Mouse (Mus musculus) G1E (cell line): ENCODE results near the gene Acaca. TPM values are rescaled to one million over a fixed set of nuclear protein-coding genes. Genes with fewer than 3 reads are reported as not detected.
"Not testable (repeated sequence)": the region's sequence is repeated elsewhere in the genome, so short reads cannot be mapped to it uniquely, and the experiment has no call there.

ENCODE experiments used
- ATAC-seq: 2 replicates; pipeline ENCODE4 v1.8.0; 2016; ENCODE audit warnings: mild to moderate bottlenecking; ENCODE audit not compliant: insufficient number of reproducible peaks, poor library complexity, low FRiP score, severe bottlenecking; ENCODE audit errors: extremely low read depth
- DNase-seq: peaks from one replicate; pipeline ENCODE4 v3.0.0; 2012; ENCODE audit warnings: low spot score
- H3K27me3 ChIP-seq: 2 replicates; pipeline ENCODE4 v1.6.1; 2012; ENCODE audit warnings: mild to moderate bottlenecking, low read length, inconsistent platforms; ENCODE audit not compliant: insufficient read depth
- H3K36me3 ChIP-seq: replicated peaks from 2 replicates; pipeline ENCODE3; 2012; ENCODE audit warnings: mild to moderate bottlenecking, inconsistent platforms
- H3K4me1 ChIP-seq: 2 replicates; pipeline ENCODE4 v1.6.1; 2012; ENCODE audit warnings: low read depth, low read length, inconsistent platforms, mixed read lengths; ENCODE audit not compliant: insufficient read depth
- H3K4me3 ChIP-seq: 2 replicates; pipeline ENCODE4 v1.5.1; 2012; ENCODE audit warnings: low read depth, mild to moderate bottlenecking, inconsistent platforms, low read length, moderate library complexity, mixed read lengths
- H3K9me3 ChIP-seq: replicated peaks from 2 replicates; pipeline ENCODE4 v1.6.1; 2012; ENCODE audit warnings: inconsistent platforms
- CTCF ChIP-seq: IDR thresholded peaks from 2 replicates; pipeline ENCODE4 v1.5.1; 2012; ENCODE audit warnings: low read depth, low read length, inconsistent platforms, mixed read lengths
- GATA1 ChIP-seq: IDR thresholded peaks from 2 replicates; pipeline ENCODE4 v1.6.1; 2012; ENCODE audit warnings: borderline replicate concordance, low read length, inconsistent platforms, mixed read lengths
- GATA2 ChIP-seq: IDR thresholded peaks from 2 replicates; pipeline ENCODE4 v1.6.1; 2012; ENCODE audit warnings: low read depth, low read length, inconsistent platforms, borderline replicate concordance
- POLR2AphosphoS5 ChIP-seq: IDR thresholded peaks from 2 replicates; pipeline ENCODE4 v1.6.1; 2012; ENCODE audit warnings: low read depth, low read length, inconsistent platforms; ENCODE audit not compliant: insufficient replicate concordance
- TAL1 ChIP-seq: conservative IDR thresholded peaks from 2 replicates; pipeline ENCODE4 v1.6.1; 2012; ENCODE audit warnings: low read depth, low read length, inconsistent platforms, mixed read lengths
- polyA plus RNA-seq: library from polyadenylated mRNA; stranded (reverse); fragments of >175 nt; gene quantifications from 2 replicates; pipeline ENCODE4 v1.2.3, GENCODE M21; 2012
- total RNA-seq, 2 experiments: library from RNA; stranded (forward) in 1 of 2; stranded (reverse) in 1 of 2; fragments of 200-1000 nt in 1 of 2; fragments of >200 nt in 1 of 2; fragmentation: Nextera tagmentation in 1 of 2; gene quantifications; 2 replicates each; pipeline ENCODE4 v1.2.3; 2014 to 2017

Acaca gene
- total and polyA plus RNA-seq, 3 experiments = 19.3 to 45.3 (median 37.2) TPM

DNA sequence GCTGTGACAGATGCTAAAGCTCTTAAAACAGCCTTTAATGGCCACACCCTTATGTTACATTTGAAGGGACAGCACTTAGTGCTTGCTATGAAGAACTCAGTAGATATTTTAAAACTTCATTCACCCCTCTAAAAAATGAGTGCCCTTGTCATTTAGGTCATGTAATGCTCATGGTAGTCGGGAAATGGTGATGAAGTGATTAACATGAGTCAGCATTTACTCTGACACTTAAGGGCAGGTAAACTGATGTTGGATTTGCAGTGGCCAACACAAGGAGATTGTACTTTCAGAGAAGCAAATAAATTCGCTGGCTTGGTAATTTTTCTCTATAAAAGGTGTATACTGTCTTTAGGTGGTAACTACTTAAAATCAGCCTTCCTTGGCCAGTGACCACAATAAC is 166.9 kb downstream of the Acaca start:
- no peak overlapping the region for H3K4me3 ChIP-seq
- TF ChIP-seq GATA2 (no peak), CTCF (no peak), GATA1 (no peak), POLR2AphosphoS5 (no peak), TAL1 (no peak)
- no peak for ATAC-seq
- no peaks in the 10 kb centered on the region for H3K9me3 ChIP-seq
- H3K4me1 ChIP-seq = no peaks in the 10 kb centered on the region
- peaks cover 60% of the 10 kb centered on the region for H3K36me3 ChIP-seq
- DNase-seq = no peak
- no peaks in the 10 kb centered on the region for H3K27me3 ChIP-seq

DNA sequence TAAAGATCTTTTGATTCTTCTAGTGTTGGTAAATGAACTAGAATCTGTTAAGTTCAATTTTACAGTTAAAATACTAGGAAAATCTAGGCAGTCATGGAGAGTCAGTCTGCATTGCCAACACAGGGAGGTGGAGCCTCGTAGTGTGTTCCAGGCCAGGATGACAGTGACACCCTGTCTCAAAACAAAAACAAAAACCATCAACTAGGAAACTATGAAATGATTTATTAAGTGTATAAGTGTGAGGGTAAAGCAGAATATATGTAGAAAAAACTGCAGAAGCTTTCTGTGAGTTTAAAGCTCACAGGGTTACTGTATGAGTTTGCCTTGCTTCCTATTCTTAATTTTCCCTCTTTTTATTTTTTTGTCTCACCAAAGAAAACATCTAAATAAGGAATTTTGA is 176.0 kb downstream of the Acaca start:
- Histone ChIP-seq H3K4me3 (no peak overlapping the region), H3K36me3 (peaks cover 41% of the 10 kb centered on the region), H3K27me3 (no peaks in the 10 kb centered on the region), H3K9me3 (no peaks in the 10 kb centered on the region), H3K4me1 (no peaks in the 10 kb centered on the region)
- DNase-seq = no peak
- no peak for TF ChIP-seq POLR2AphosphoS5
- TF ChIP-seq CTCF = no peak
- ATAC-seq = no peak

DNA sequence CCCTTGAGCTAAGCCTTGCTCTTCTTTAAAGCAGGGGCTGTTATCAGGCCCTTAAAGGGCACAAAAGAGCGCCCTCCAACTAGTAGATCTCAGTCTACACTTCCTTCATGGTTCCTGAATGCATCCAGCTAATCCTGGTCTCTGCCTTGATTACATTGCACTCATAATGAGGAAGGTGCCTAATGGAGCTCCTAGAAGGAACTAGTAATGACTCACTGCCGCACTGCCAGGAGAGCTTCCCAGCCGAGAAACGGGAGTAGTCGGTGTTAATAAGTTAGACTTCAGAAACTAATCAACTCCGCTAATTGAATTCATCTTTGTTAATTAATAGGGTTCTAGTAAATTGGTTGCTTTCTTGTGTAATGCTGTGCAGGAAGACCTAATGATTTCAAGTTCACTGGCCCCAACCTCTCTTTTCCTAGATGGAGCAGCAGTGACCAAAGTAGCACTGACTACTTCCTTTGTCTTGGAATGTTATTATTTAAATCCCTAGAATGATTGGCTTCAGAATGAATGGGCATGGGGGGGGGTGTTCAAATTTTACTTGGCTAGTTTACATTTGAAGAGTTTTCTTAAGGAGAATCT is 176.8 kb downstream of the Acaca start:
- no peak for DNase-seq
- H3K27me3 ChIP-seq = no peaks in the 10 kb centered on the region
- no peak overlapping the region for H3K4me3 ChIP-seq
- no peaks in the 10 kb centered on the region for H3K9me3 ChIP-seq
- ATAC-seq = no peak
- peaks cover 38% of the 10 kb centered on the region for H3K36me3 ChIP-seq
- TF ChIP-seq TAL1 (no peak), GATA1 (no peak), CTCF (no peak), GATA2 (no peak), POLR2AphosphoS5 (no peak)
- H3K4me1 ChIP-seq = no peaks in the 10 kb centered on the region

DNA sequence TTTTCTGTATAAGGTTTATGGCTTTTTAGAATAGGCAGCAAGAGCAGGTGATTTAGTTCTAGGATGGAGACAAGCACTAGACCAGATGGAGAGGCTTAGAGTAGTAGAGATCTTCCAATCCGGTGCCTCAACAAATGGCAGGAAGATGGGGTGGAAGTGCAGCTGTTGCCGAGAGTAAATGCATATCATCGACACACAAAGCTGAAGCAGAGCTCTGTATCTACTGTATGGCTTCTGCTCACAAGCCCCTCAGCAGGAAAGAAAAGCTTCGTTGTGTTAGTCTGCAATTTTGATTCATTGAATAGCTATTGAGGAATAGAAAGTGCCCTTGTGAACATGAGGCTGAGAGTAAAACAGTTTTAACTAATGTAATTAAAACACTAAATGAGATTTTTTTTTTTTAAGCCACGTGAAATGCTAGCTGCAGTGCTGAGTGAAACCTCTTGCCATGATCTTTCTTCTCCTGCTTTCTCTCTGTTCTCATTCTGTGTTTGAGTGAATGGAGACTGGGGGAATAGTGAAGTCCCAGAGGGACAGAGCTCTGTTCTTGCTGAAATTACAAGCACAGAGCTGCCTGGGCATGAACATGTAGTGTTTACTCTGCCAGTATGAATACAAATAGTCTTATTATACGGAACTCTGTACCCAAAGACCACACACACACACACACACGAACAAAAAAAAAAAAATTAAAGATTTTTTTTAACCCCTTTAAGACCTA is 194.7 kb downstream of the Acaca start:
- H3K36me3 ChIP-seq = peaks cover 70% of the 10 kb centered on the region
- no peaks in the 10 kb centered on the region for H3K9me3 ChIP-seq
- H3K4me1 ChIP-seq = no peaks in the 10 kb centered on the region
- no peaks in the 10 kb centered on the region for H3K27me3 ChIP-seq
- no peak for DNase-seq
- TF ChIP-seq POLR2AphosphoS5 (no peak), TAL1 (no peak), CTCF (no peak), GATA1 (no peak)
- H3K4me3 ChIP-seq = no peak overlapping the region
- no peak for ATAC-seq

DNA sequence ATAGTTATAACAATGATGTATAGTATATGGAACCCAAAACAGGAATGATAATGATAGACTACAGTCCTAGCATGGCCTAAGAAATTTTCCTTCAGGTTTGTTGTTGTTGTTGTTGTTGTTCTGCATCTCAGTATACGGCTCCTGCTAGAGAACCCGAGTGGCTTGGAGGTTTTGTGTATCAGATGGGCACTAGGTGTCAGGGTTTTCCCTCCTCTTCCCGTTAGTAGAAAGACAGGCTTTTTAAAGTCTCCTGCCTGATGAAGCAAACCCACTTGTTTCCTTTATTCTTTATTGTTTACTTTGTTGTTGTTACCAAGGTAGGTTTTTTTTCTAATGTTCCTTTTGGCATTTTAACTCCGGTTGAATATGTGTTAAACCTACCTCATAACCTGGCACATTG is 197.6 kb downstream of the Acaca start:
- no peak for ATAC-seq

DNA sequence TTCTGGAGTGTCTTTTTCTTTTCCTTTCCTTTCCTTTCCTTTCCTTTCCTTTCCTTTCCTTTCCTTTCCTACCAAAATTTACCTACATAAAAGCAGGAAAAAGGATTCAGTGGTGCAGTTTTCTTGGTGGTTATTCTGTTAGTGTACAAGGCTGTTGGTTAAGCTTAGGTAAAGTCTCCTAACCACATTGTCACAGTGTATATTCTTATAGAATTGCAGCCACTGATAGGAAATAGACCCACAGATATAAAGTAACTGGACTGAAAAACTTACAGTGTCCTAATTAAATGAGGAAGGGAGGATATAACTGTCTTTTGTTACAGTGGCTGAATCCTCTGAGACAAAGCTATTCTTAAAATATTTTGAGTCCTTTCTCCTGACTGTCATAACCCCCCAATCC is 202.9 kb downstream of the Acaca start:
- Histone ChIP-seq H3K36me3 (peaks cover 40% of the 10 kb centered on the region), H3K4me3 (no peak overlapping the region), H3K9me3 (no peaks in the 10 kb centered on the region), H3K4me1 (no peaks in the 10 kb centered on the region), H3K27me3 (no peaks in the 10 kb centered on the region)
- DNase-seq = no peak
- no peak for TF ChIP-seq TAL1
- TF ChIP-seq CTCF = no peak
- TF ChIP-seq GATA1 = no peak
- TF ChIP-seq GATA2 = no peak
- TF ChIP-seq POLR2AphosphoS5 = no peak
- no peak for ATAC-seq

More for the DNA sequence above, 197.6 kb downstream of the Acaca start:
- no peak overlapping the region for H3K4me3 ChIP-seq
- no peak for DNase-seq
- no peaks in the 10 kb centered on the region for H3K4me1 ChIP-seq
- peaks cover 63% of the 10 kb centered on the region for H3K36me3 ChIP-seq
- TF ChIP-seq POLR2AphosphoS5 (no peak), GATA2 (no peak), GATA1 (no peak), CTCF (no peak)
- no peaks in the 10 kb centered on the region for H3K27me3 ChIP-seq
- no peaks in the 10 kb centered on the region for H3K9me3 ChIP-seq

DNA sequence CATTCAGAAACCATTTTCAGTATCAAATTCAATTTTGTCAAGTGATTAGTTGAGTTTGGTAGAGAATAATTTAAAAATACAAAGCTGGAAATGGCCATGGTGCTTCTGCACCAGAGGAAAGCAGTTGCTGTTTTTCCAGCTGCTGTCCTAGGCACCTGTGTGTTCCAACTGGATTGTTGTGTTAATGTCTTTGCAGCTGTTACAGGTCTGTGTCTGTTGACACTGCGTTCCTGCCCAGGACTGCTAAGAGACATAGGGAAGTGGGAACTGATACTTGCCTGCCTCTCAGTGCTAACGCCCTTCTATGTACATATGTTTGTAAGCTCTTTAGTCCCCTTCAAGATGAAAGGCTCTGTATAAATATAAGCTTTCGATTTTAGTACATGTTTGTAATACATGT is 203.4 kb downstream of the Acaca start:
- Histone ChIP-seq H3K9me3 (no peaks in the 10 kb centered on the region), H3K27me3 (no peaks in the 10 kb centered on the region), H3K4me1 (no peaks in the 10 kb centered on the region), H3K36me3 (peaks cover 40% of the 10 kb centered on the region), H3K4me3 (no peak overlapping the region)
- TF ChIP-seq POLR2AphosphoS5 (no peak), CTCF (no peak), GATA1 (no peak), TAL1 (no peak), GATA2 (no peak)
- no peak for ATAC-seq
- DNase-seq = no peak

DNA sequence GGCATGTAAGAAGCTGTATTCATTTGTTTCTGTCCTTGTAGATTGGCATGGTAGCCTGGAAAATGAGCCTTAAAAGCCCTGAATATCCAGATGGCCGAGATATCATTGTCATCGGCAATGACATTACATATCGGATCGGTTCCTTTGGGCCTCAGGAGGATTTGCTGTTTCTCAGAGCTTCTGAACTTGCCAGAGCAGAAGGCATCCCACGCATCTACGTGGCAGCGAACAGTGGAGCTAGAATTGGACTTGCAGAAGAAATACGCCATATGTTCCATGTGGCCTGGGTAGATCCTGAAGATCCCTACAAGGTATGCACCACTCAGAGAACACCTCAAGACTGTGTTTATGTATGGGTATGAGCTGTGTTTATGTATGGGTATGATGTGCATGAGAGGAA is 208.8 kb downstream of the Acaca start:
- H3K27me3 ChIP-seq, ATAC-seq, DNase-seq, H3K4me3 ChIP-seq, H3K9me3 ChIP-seq: not testable (repeated sequence)
- Histone ChIP-seq H3K36me3 (peaks cover 28% of the 10 kb centered on the region), H3K4me1 (peaks cover 19% of the 10 kb centered on the region)
